Mouse (Mus musculus): ENCODE measurements around the gene Xpot.

DNA sequence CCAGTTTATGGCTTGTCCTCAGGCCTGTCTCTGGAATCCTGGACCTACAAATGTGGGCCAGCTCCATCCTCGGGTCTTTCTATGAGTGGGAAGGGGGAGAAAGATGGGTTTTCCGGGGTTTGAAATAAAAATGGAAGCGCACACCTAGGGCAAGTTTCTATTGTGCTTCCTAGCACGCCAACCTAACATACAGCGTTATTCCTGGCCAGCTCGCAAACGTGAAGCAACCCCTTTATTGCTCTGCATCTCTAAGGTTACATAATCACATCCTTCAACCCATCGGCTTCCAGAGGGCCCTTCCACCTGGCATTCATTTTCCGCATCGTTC lies 14.8 kb upstream of the Xpot start:
- TF ChIP-seq CTCF (IDR thresholded peaks at IDR 0.05; ENCODE audit: low read depth, low read length), result no peak
- no peak for TF ChIP-seq POLR2A (IDR thresholded peaks at IDR 0.05; ENCODE audit: borderline replicate concordance, low read depth, low read length)

All from bone marrow macrophage, adult 2 months (primary cell).